Mouse (Mus musculus) heart, embryonic 14.5 days (tissue): ENCODE data around the gene Rdh13. TPM values are rescaled to one million over a fixed set of nuclear protein-coding genes. Genes with fewer than 3 reads are reported as not detected.

Experiments used
- ATAC-seq: fragments of 200-750 bp; cut with Nextera tagmentation; 2 replicates; pipeline ENCODE4 v1.8.0; 2017; ENCODE audit warnings: low read depth, moderate TSS enrichment; ENCODE audit not compliant: insufficient number of reproducible peaks, insufficient read depth, low FRiP score
- H3K27ac ChIP-seq, 2 experiments: fragments of 200-500 bp in 1 of 2; fragments of 300-500 bp in 1 of 2; sonication (generic) in 1 of 2; replicated peaks in 1 of 2; 2 replicates each; pipeline ENCODE4 v1.5.1; 2012 to 2014; ENCODE audit warnings: low read depth in 2 of 2, low read length in 2 of 2, control low read depth in 1 of 2, mild to moderate bottlenecking in 1 of 2, mixed read lengths in 1 of 2; ENCODE audit not compliant: control insufficient read depth in 1 of 2, insufficient read depth in 1 of 2
- H3K27me3 ChIP-seq: fragments of 300-500 bp; sonication (generic); 2 replicates; pipeline ENCODE4 v1.6.1; 2014; ENCODE audit warnings: mild to moderate bottlenecking, low read length, control low read depth; ENCODE audit not compliant: control insufficient read depth, insufficient read depth
- H3K36me3 ChIP-seq: fragments of 300-500 bp; sonication (generic); 2 replicates; pipeline ENCODE4 v1.6.1; 2014; ENCODE audit warnings: mild to moderate bottlenecking, control low read depth, low read length, mixed read lengths; ENCODE audit not compliant: control insufficient read depth, insufficient read depth
- H3K4me1 ChIP-seq, 2 experiments: fragments of 200-500 bp in 1 of 2; fragments of 300-500 bp in 1 of 2; sonication (generic) in 1 of 2; 2 replicates each; pipeline ENCODE4 v1.6.1; 2012 to 2014; ENCODE audit warnings: low read length in 2 of 2, control low read depth in 1 of 2, mixed read lengths in 1 of 2; ENCODE audit not compliant: control insufficient read depth in 2 of 2, insufficient read depth in 2 of 2
- H3K4me2 ChIP-seq: fragments of 300-500 bp; sonication (generic); 2 replicates; pipeline ENCODE4 v1.6.1; 2014; ENCODE audit warnings: mild to moderate bottlenecking, low read length
- H3K4me3 ChIP-seq, 2 experiments: fragments of 200-500 bp in 1 of 2; fragments of 300-500 bp in 1 of 2; sonication (generic) in 1 of 2; 2 replicates each; pipeline ENCODE4 v1.5.1; 2012 to 2014; ENCODE audit warnings: low read length in 2 of 2, mild to moderate bottlenecking in 2 of 2, control low read depth in 1 of 2, low read depth in 1 of 2, moderate library complexity in 1 of 2; ENCODE audit not compliant: control insufficient read depth in 1 of 2, insufficient read depth in 1 of 2
- H3K9ac ChIP-seq: fragments of 300-500 bp; sonication (generic); 2 replicates; pipeline ENCODE4 v1.6.1; 2014; ENCODE audit warnings: mild to moderate bottlenecking, low read length
- H3K9me3 ChIP-seq: fragments of 300-500 bp; sonication (generic); 2 replicates; pipeline ENCODE4 v1.6.1; 2016; ENCODE audit warnings: low read length, control low read depth; ENCODE audit not compliant: control insufficient read depth
- whole genome bisulfite sequencing: fragments of 180-500 bp; shearing (Covaris S2); extraction: QIAGEN DNeasy Blood & Tissue Kit; methylation state at CpG from one replicate; pipeline ENCODE4 v1.1.7; 2014; 5-methylcytosine and 5-hydroxymethylcytosine counted together
- polyA plus RNA-seq: library from polyadenylated mRNA; unstranded; fragments of >200 nt; fragmentation: Nextera tagmentation; extraction: Ambion mirVana; gene quantifications from 2 replicates; pipeline ENCODE4 v1.2.1, GENCODE M21; 2014

Rdh13 gene
- polyA plus RNA-seq, 1 experiment from 2014 or later = 29.5 TPM

DNA sequence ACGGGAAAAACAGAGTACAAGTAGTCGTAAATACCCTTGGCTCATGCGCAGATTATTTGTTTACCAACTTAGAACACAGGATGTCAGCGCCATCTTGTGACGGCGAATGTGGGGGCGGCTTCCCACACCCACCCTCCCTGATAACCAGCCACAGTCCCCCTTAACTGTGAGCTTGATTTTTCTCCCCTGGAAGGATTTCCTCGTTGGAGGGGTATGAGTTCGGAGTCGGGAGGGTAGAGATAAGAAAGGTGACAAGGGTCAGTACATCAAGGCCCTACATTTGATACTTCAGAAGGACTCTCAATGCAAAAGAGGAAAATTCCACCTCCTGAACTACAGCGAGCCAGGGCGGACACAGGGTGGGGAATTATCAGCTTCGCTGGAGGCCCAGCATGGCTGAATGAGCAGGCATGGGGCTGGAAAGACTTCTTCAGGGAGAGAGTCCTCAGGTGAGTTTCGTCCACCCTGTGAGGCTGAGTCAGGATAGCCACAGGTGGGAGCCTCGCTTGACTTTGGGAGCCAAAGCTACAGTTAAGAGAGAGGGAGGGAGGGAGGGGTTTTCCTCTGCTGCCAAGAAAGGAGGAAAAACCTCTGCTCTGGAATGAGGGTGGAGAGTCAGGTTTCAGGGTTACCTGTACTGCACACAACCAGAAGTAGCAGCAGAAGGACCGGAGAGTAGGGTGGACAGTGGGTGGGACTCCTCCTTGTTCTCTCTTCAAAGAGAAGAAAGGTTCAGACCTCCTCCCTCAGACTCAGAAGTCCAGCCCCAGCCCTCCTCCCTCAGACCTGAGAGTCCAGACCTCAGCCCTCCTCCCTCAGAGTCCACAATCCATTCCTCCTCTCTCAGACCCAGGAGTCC, 15.4 kb upstream of the Rdh13 start, which contains the start of gene Eps8l1:
Gene Eps8l1 (plus strand): TSS at position 99 of the 859 bp plus-strand sequence.
- H3K27me3 ChIP-seq = no peaks in the 10 kb centered on the region
- H3K4me2 ChIP-seq = peak within 1 kb of the TSS; percentile 45
- peak within 1 kb of the TSS; percentile 23 to 31 for H3K4me3 ChIP-seq
- H3K36me3 ChIP-seq = no peaks in the 10 kb centered on the region
- peak within 1 kb of the TSS; percentile 27 to 41; a peak in 3 of 4 replicates for H3K27ac ChIP-seq
- ATAC-seq = no peak
- no peaks in the 10 kb centered on the region for H3K4me1 ChIP-seq
- whole genome bisulfite sequencing = 56% methylated on average over 13 of the region's 16 CpGs
- H3K9ac ChIP-seq = peak within 1 kb of the TSS; percentile 62
- no peaks in the 10 kb centered on the region for H3K9me3 ChIP-seq

DNA sequence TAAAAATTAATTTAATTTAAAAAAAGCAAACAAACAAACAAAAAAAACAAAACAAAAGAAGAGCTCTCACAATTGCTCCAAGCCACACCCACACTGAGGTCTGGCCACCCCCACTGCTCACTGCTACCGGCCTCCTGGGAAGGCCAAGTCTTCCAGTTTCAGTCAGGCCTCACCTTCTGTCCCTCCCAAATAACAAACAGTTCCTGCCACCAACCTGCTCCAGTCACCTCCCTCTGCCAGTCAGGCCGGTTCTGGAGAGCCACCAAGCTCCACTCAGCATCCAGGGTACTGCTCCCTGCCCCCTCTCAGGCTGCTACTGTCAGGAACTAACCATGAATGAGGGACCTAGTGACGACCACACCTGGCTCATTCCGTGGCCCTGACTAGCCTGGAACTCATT, 7.2 kb upstream of the Rdh13 start:
- no peak for ATAC-seq

GRCm38 (mm10) chr7:4449211-4449610, 3.8 kb upstream of the Rdh13 start:
- peaks cover 0 to 5% of the 10 kb centered on the region in 2 experiments; a peak in 1 of 4 replicates for H3K4me1 ChIP-seq
- peaks cover under 1% of the 10 kb centered on the region for H3K36me3 ChIP-seq
- ATAC-seq = no peak
- no peak overlapping the region for H3K9ac ChIP-seq
- WGBS = 12% methylated on average over 2 of the region's 2 CpGs
- H3K9me3 ChIP-seq = no peaks in the 10 kb centered on the region
- no peak overlapping the region for H3K27ac ChIP-seq
- H3K4me2 ChIP-seq = no peak overlapping the region
- no peaks in the 10 kb centered on the region for H3K27me3 ChIP-seq
- H3K4me3 ChIP-seq = no peak overlapping the region

More for the DNA sequence above, 7.2 kb upstream of the Rdh13 start:
- Histone ChIP-seq H3K9ac (no peak overlapping the region), H3K27me3 (no peaks in the 10 kb centered on the region), H3K9me3 (no peaks in the 10 kb centered on the region), H3K4me2 (no peak overlapping the region), H3K27ac (no peak overlapping the region), H3K4me1 (no peaks in the 10 kb centered on the region), H3K36me3 (no peaks in the 10 kb centered on the region), H3K4me3 (no peak overlapping the region)
- 27% methylated on average over 4 of the region's 4 CpGs for WGBS

GRCm38 (mm10) chr7:4448439-4448838, 3.0 kb upstream of the Rdh13 start:
- no peak for ATAC-seq
- Histone ChIP-seq H3K4me1 (peaks cover 0 to 5% of the 10 kb centered on the region in 2 experiments; a peak in 1 of 4 replicates), H3K9me3 (no peaks in the 10 kb centered on the region), H3K27ac (no peak overlapping the region), H3K36me3 (peaks cover 8% of the 10 kb centered on the region), H3K9ac (no peak overlapping the region), H3K4me3 (no peak overlapping the region), H3K27me3 (no peaks in the 10 kb centered on the region), H3K4me2 (no peak overlapping the region)
- WGBS = 79% methylated on average over 3 of the region's 3 CpGs

- Histone ChIP-seq H3K36me3 (peaks cover 21% of the 10 kb centered on the region), H3K4me3 (no peak overlapping the region), H3K27ac (no peak overlapping the region), H3K9me3 (no peaks in the 10 kb centered on the region), H3K4me2 (no peak overlapping the region), H3K27me3 (no peaks in the 10 kb centered on the region), H3K4me1 (peaks cover 0 to 5% of the 10 kb centered on the region in 2 experiments; a peak in 1 of 4 replicates), H3K9ac (no peak overlapping the region)
- no peak for ATAC-seq
- 4% methylated on average over 1 of the region's 1 CpGs for WGBS
These were observed 1.7 kb upstream of the Rdh13 start for GRCm38 (mm10) chr7:4447138-4447537.

- 87% methylated on average over 10 of the region's 10 CpGs for WGBS
- ATAC-seq = no peak
- H3K4me1 ChIP-seq = peaks cover 0 to 5% of the 10 kb centered on the region in 2 experiments; a peak in 1 of 4 replicates
- H3K27me3 ChIP-seq = no peaks in the 10 kb centered on the region
- H3K27ac ChIP-seq = no peak overlapping the region
- no peak overlapping the region for H3K9ac ChIP-seq
- H3K4me2 ChIP-seq = no peak overlapping the region
- peaks cover 79% of the 10 kb centered on the region for H3K36me3 ChIP-seq
- no peak overlapping the region for H3K4me3 ChIP-seq
- H3K9me3 ChIP-seq = no peaks in the 10 kb centered on the region
These were observed 4.9 kb downstream of the Rdh13 start for GRCm38 (mm10) chr7:4440549-4440948.

DNA sequence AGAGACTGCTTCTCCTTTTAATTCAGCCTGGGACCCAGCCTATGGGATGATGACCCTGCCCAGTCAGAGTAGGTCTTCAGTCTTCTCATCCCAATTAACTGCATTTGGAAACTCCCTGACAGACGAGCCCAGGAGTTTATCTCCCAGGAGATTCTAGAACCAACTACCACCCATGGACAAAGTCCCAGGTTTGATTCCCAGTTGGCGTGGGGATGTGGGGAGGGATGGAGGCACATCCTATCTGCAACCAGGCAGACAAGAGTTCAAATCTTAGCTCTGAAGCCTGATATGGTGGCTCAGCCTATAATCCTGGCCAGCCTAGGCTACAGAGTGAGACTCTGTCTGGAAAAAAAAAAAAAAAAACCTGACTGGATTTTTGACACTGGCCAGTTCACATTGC, 7.7 kb downstream of the Rdh13 start:
- Histone ChIP-seq H3K27me3 (no peaks in the 10 kb centered on the region), H3K4me3 (no peak overlapping the region), H3K9me3 (no peaks in the 10 kb centered on the region), H3K9ac (no peak overlapping the region), H3K4me1 (no peaks in the 10 kb centered on the region), H3K4me2 (no peak overlapping the region), H3K36me3 (peaks cover 92% of the 10 kb centered on the region), H3K27ac (no peak overlapping the region)
- no peak for ATAC-seq
- WGBS = 87% methylated on average over 2 of the region's 2 CpGs
